Mouse (Mus musculus) neutrophil, adult 59 days (primary cell): ENCODE results near the gene Letmd1. TPM values are rescaled to one million over a fixed set of nuclear protein-coding genes. Genes with fewer than 3 reads are reported as not detected.

ENCODE experiments used
- total RNA-seq, 2 experiments: library from RNA; stranded (reverse); gene quantifications; 1 replicate in 1 of 2; 2 replicates in 1 of 2; pipeline ENCODE4 v1.2.4; 2023

The Letmd1 gene
- total RNA-seq: 10 to 100 TPM; 12.0 to 13.5 TPM

DNA sequence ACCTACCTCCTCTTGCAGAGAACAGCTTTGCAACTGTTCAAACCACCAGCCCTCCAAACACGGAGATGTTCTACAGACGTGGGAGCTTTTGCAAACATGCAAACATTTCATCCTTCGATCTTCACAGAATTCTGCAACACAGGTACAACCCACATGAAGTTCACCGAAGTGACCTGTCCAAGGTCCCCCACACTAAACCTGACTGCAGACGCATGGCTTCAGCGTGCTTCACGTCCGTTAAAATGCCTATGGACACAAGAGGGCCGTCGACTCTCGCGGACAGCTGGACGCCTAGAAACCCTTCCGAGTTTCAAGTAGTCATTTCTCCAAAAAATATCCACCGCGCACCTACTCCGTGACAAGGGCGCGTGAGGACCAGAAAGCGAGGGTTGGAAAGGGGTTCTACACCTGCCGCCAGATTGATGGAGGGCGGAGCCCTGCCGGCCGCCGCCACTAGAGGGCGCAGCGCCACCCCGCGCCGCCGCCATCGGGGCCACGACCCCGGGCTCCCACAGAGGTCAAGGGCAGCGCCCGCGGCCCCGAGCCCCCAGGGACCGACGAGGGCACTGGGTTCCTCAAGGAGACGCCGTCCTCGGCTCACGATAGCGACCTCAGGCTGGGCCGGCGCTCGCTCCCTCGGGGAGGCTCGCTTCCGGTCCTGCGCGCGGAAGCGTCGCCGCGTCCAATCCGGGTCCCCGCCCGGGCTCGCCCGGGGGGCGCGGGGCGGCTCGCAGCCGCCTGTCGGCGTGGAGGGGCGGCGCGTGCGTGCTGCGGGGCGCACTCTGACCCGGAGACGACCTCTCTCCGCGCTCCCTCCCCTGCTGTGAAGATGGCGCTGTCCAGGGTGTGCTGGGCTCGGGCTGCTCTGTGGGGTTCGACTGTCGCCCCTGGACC is at the start of gene Letmd1:
Gene Letmd1 (plus strand): TSS at position 729 of the 894 bp plus-strand sequence.

DNA sequence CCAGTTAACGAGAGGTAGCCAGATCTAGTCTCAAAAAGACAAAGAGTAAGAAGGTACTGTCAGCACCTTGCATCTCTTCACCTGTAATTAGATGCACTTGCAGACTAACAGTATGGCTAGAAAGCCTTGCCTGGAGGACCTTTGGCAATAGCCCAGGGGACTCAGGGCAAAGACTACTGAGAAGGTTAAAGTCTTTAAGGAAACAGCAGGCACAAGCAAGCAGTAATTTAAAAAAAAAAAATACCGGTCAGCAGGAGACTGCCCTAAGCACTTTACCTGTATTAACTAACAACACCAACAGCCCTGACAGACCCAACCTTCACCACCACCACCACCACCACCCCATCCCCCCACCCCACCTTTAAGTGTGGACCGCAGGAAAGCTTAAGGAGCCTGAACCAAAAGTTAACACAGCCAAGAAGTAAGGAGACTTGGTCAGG is 47.0 kb upstream of the Letmd1 start, which contains the start of gene Gm5475:
Gene Gm5475 (plus strand): TSS at position 390 of the 440 bp plus-strand sequence.

DNA sequence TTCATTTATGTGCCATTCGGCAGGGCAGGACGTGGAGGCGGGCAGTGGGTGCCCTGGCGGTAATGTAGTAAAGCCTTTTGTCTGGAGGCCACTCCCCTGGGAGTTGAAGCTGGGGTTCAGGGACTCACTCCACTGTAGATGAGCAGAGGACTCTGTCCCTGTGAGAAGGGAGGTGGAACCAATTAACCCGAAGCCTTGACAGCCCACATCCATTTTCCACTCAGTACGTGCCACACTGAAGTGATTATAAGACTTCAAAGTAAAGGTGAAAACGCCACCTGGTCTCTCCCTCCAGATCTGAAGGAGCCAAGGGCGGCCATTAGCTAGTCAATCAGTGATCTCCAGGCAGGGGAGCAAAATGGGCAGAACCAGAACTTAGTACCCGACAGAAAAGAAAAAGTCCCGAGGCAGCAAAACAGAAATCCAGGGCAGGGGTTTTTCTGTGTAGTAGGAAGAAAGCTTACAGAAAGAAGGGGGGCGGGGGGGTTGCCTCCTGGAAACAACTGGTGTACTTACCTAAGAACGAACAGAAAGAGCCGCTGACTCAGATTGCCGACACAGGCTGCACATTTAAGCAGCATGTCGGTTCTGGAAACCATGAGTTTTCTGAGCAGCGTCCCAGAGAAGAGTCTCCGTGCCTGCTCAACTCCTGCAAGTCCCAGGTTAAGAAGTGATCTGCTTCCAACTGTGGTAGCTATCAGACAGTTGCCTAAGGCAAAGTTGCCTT is 44.3 kb upstream of the Letmd1 start, which contains the start of gene Slc11a2:
Gene Slc11a2 (minus strand): TSS at position 677 of the 727 bp plus-strand sequence.

DNA sequence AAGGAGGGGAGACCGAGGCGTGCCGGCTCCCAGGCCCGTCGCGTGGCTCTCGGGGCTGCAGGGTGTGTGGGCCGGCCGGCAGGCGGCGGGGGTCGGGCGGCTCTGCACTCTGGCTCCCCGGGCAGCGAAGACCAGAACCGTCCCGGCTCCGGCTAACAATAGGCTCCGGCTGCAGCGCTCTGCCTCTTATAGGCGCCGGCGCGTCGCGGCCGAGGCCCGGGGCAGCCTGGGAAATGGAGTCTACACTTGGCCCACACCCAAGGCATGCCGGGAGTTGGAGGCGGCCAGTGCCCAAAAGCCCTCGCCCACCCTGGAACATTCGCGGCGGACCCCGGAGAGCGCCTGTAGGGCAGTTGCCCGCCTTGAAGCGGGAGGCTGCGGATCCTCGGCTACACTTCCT is 26.3 kb downstream of the Letmd1 start, which contains the start of gene Csrnp2:
Gene Csrnp2 (minus strand): TSS at position 387 of the 400 bp plus-strand sequence.

Other genes starting within 250 kb of the Letmd1 start
- 100 to 1,000 TPM in 1 of 2 experiments, 10 to 100 TPM in 1; 91.5 to 104 TPM for gene Atf1, start 241.2 kb upstream of the Letmd1 start, total RNA-seq
- gene Tmprss12, start 188.2 kb upstream of the Letmd1 start, total RNA-seq: not detected
- 10 to 100 TPM; 28.2 to 32.5 TPM for gene Mettl7a1, start 164.9 kb upstream of the Letmd1 start, total RNA-seq
- under 1 TPM in 1 of 2 experiments, not detected in 1; 0.26 TPM for gene Mettl7a3, start 134.1 kb upstream of the Letmd1 start, total RNA-seq
- not detected for gene Methig1, start 115.9 kb upstream of the Letmd1 start, total RNA-seq
- under 1 TPM; 0.40 to 0.79 TPM for gene Mettl7a2, start 115.8 kb upstream of the Letmd1 start, total RNA-seq
- gene Higd1c, start 104.5 kb upstream of the Letmd1 start, total RNA-seq: not detected
- gene Gm5475, start 46.9 kb upstream of the Letmd1 start, total RNA-seq: not detected
- gene Slc11a2, start 44.0 kb upstream of the Letmd1 start, total RNA-seq: 10 to 100 TPM in 1 of 2 experiments, 1 to 10 TPM in 1; 7.0 to 15.2 TPM
- 1 to 10 TPM in 1 of 2 experiments, under 1 TPM in 1; 0.51 to 1.2 TPM for gene Csrnp2, start 26.5 kb downstream of the Letmd1 start, total RNA-seq
- gene Tfcp2, start 83.0 kb downstream of the Letmd1 start, total RNA-seq: 1 to 10 TPM; 2.3 to 2.8 TPM
- 1 to 10 TPM; 1.0 to 1.3 TPM for gene Pou6f1, start 131.0 kb downstream of the Letmd1 start, total RNA-seq
- gene Dazap2, start 146.3 kb downstream of the Letmd1 start, total RNA-seq: 100 to 1,000 TPM; 470 to 493 TPM
- 1 to 10 TPM; 1.9 to 4.2 TPM for gene Smagp, start 167.9 kb downstream of the Letmd1 start, total RNA-seq
- gene Bin2, start 200.5 kb downstream of the Letmd1 start, total RNA-seq: 100 to 1,000 TPM; 263 to 266 TPM
- gene Cela1, start 218.9 kb downstream of the Letmd1 start, total RNA-seq: 1 to 10 TPM; 1.2 to 2.3 TPM